Mouse (Mus musculus) liver, embryonic 14.5 days (tissue): ENCODE data around the gene Ttn. TPM values are rescaled to one million over a fixed set of nuclear protein-coding genes. Genes with fewer than 3 reads are reported as not detected.

ENCODE experiments used
- ATAC-seq: fragments of 200-750 bp; cut with Nextera tagmentation; 2 replicates; pipeline ENCODE4 v1.8.0; 2017; ENCODE audit warnings: moderate number of reproducible peaks, mild to moderate bottlenecking, moderate library complexity; ENCODE audit not compliant: insufficient read depth
- DNase-seq, 3 experiments: peaks; one replicate each; pipeline ENCODE4 v3.0.0-alpha.2; 2012 to 2013; ENCODE audit warnings: low read depth in 3 of 3, low spot score in 3 of 3
- H3K27ac ChIP-seq: fragments of 300-500 bp; sonication (generic); 2 replicates; pipeline ENCODE4 v1.5.1; 2014; ENCODE audit warnings: moderate library complexity, mild to moderate bottlenecking, control low read depth, inconsistent platforms
- H3K27me3 ChIP-seq: fragments of 300-500 bp; sonication (generic); 2 replicates; pipeline ENCODE4 v1.6.1; 2014; ENCODE audit warnings: mild to moderate bottlenecking, low read length, moderate library complexity; ENCODE audit not compliant: control insufficient read depth, insufficient read depth
- H3K36me3 ChIP-seq: fragments of 300-500 bp; sonication (generic); replicated peaks from 2 replicates; pipeline ENCODE4 v1.6.1; 2014; ENCODE audit warnings: low read depth; ENCODE audit not compliant: control insufficient read depth, insufficient read depth
- H3K4me1 ChIP-seq, 2 experiments: fragments of 200-500 bp in 1 of 2; fragments of 300-500 bp in 1 of 2; sonication (generic) in 1 of 2; replicated peaks; 2 replicates each; pipeline ENCODE4 v1.6.1; 2012 to 2014; ENCODE audit warnings: antibody characterized with exemption in 1 of 2, inconsistent platforms in 1 of 2, low read length in 1 of 2; ENCODE audit not compliant: control insufficient read depth in 2 of 2, insufficient read depth in 2 of 2
- H3K4me2 ChIP-seq: fragments of 300-500 bp; sonication (generic); 2 replicates; pipeline ENCODE4 v1.6.1; 2014; ENCODE audit warnings: low read depth, mild to moderate bottlenecking, control low read depth, moderate library complexity
- H3K4me3 ChIP-seq, 2 experiments: fragments of 200-500 bp in 1 of 2; fragments of 300-500 bp in 1 of 2; sonication (generic) in 1 of 2; 2 replicates each; pipeline ENCODE4 v1.5.1; 2012 to 2014; ENCODE audit warnings: low read depth in 2 of 2, low read length in 2 of 2, mild to moderate bottlenecking in 2 of 2, control low read depth in 1 of 2, inconsistent platforms in 1 of 2, moderate library complexity in 1 of 2; ENCODE audit not compliant: insufficient read depth in 1 of 2
- H3K9ac ChIP-seq: fragments of 300-500 bp; sonication (generic); replicated peaks from 2 replicates; pipeline ENCODE4 v1.6.1; 2014; ENCODE audit warnings: mild to moderate bottlenecking, control low read depth, moderate library complexity
- H3K9me3 ChIP-seq: fragments of 300-500 bp; sonication (generic); 2 replicates; pipeline ENCODE4 v1.6.1; 2016; ENCODE audit warnings: low read length, mixed read lengths; ENCODE audit not compliant: control insufficient read depth
- CTCF ChIP-seq: IDR thresholded peaks from 2 replicates; pipeline ENCODE4 v1.5.1; 2016; ENCODE audit warnings: antibody characterized with exemption, low read depth, control low read depth
- EP300 ChIP-seq: IDR thresholded peaks from 2 replicates; pipeline ENCODE4 v1.6.1; 2016; ENCODE audit warnings: antibody characterized with exemption, low read depth
- whole genome bisulfite sequencing: fragments of 180-500 bp; shearing (Covaris S2); extraction: QIAGEN DNeasy Blood & Tissue Kit; methylation state at CpG from one replicate; pipeline ENCODE4 v1.1.7; 2014; ENCODE audit not compliant: insufficient replicate concordance; 5-methylcytosine and 5-hydroxymethylcytosine counted together
- polyA plus RNA-seq, 2 experiments: library from polyadenylated mRNA; depleted of rRNA in 1 of 2; stranded (reverse) in 1 of 2; unstranded in 1 of 2; fragments of >200 nt; fragmentation: Nextera tagmentation in 1 of 2; extraction: Ambion mirVana in 1 of 2; gene quantifications; 2 replicates each; pipeline versions ENCODE4 v1.2.1 to v1.2.3; 2012 to 2014

Gene Ttn
- polyA plus RNA-seq, 2 experiments, result under 0.01 to 0.13 TPM

- H3K4me1 ChIP-seq, result no peaks in the 10 kb centered on the region
- H3K4me2 ChIP-seq, result no peak overlapping the region
- no peak overlapping the region for H3K27ac ChIP-seq
- H3K9me3 ChIP-seq, result no peaks in the 10 kb centered on the region
- ATAC-seq (no peak), DNase-seq (no peak)
- no peak for TF ChIP-seq CTCF
- no peak for TF ChIP-seq EP300
- no peak overlapping the region for H3K4me3 ChIP-seq
- no peaks in the 10 kb centered on the region for H3K27me3 ChIP-seq
- no peak overlapping the region for H3K9ac ChIP-seq
- WGBS, result 45% methylated on average over 7 of the region's 7 CpGs
- no peaks in the 10 kb centered on the region for H3K36me3 ChIP-seq
Observed at GRCm38 (mm10) chr2:76928298-76928697, 54.0 kb downstream of the Ttn start.

- 64% methylated on average over 12 of the region's 12 CpGs for WGBS
- H3K4me2 ChIP-seq, result no peak overlapping the region
- TF ChIP-seq EP300, result no peak
- no peak for TF ChIP-seq CTCF
- H3K9me3 ChIP-seq, result no peaks in the 10 kb centered on the region
- ATAC-seq, result no peak
- H3K27ac ChIP-seq, result no peak overlapping the region
- H3K9ac ChIP-seq, result no peak overlapping the region
- H3K4me3 ChIP-seq, result no peak overlapping the region
- no peaks in the 10 kb centered on the region for H3K36me3 ChIP-seq
- no peaks in the 10 kb centered on the region for H3K27me3 ChIP-seq
- no peaks in the 10 kb centered on the region for H3K4me1 ChIP-seq
- DNase-seq, result no peak
Observed at GRCm38 (mm10) chr2:76926927-76927326, 55.4 kb downstream of the Ttn start.

GRCm38 (mm10) chr2:76914959-76915358, 67.4 kb downstream of the Ttn start:
- no peak overlapping the region for H3K9ac ChIP-seq
- DNase-seq (no peak), ATAC-seq (no peak)
- no peak overlapping the region for H3K27ac ChIP-seq
- no peak for TF ChIP-seq CTCF
- WGBS, result 75% methylated on average over 10 of the region's 10 CpGs
- H3K27me3 ChIP-seq, result no peaks in the 10 kb centered on the region
- no peaks in the 10 kb centered on the region for H3K4me1 ChIP-seq
- H3K36me3 ChIP-seq, result no peaks in the 10 kb centered on the region
- no peaks in the 10 kb centered on the region for H3K9me3 ChIP-seq
- H3K4me3 ChIP-seq, result no peak overlapping the region
- H3K4me2 ChIP-seq, result no peak overlapping the region

- Histone ChIP-seq H3K4me2 (no peak overlapping the region), H3K27ac (no peak overlapping the region), H3K9ac (no peak overlapping the region), H3K4me3 (no peak overlapping the region), H3K27me3 (no peaks in the 10 kb centered on the region), H3K4me1 (no peaks in the 10 kb centered on the region), H3K36me3 (no peaks in the 10 kb centered on the region), H3K9me3 (no peaks in the 10 kb centered on the region)
- no peak for ATAC-seq
- DNase-seq, result no peak
- TF ChIP-seq EP300 (no peak), CTCF (no peak)
- 61% methylated on average over 15 of the region's 15 CpGs for WGBS
Observed at GRCm38 (mm10) chr2:76908705-76909457, 73.5 kb downstream of the Ttn start.

- Histone ChIP-seq H3K4me1 (no peaks in the 10 kb centered on the region), H3K4me2 (no peak overlapping the region), H3K9ac (no peak overlapping the region), H3K36me3 (no peaks in the 10 kb centered on the region), H3K27ac (no peak overlapping the region), H3K4me3 (no peak overlapping the region), H3K27me3 (no peaks in the 10 kb centered on the region), H3K9me3 (no peaks in the 10 kb centered on the region)
- WGBS, result 70% methylated on average over 11 of the region's 11 CpGs
- DNase-seq, result no peak
- no peak for TF ChIP-seq CTCF
- no peak for TF ChIP-seq EP300
- no peak for ATAC-seq
Observed at GRCm38 (mm10) chr2:76903351-76903750, 79.0 kb downstream of the Ttn start.
